Mouse (Mus musculus): ENCODE data around the gene Olfr368. TPM values are rescaled to one million over a fixed set of nuclear protein-coding genes. Genes with fewer than 3 reads are reported as not detected.
A peak's percentile ranks its signal among the peaks of the same experiment; 100 is the strongest.

Gene Olfr368
- not detected in 2 replicates for polyA plus RNA-seq (2011; ENCODE audit: insufficient read depth, insufficient read length, low replicate concordance, missing spikeins)

DNA sequence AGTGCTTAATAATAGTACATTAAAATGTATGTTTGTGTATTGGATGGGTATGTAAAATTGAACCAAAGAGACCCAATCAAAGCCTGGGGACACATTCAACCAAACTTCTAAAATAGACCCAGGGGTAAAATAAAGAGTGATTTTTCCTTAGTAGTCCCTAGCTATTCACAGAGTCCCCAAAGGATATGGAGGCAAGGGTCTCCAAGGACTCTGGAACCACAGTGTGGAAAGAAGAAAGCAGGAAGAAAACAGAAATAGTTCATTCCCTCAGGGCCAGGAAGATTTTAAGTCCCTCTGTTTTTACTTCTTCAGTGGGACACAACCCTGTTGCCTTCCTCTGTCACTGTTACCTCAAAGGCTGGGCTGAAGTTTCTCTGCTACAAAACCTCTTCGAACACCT is at the start of gene Olfr368:
Olfr368 (plus strand) TSS at position 301 of the 400 bp plus-strand sequence.
- WGBS = 64% methylated on average over 1 of the region's 1 CpGs
- Histone ChIP-seq H3K4me3 (replicated peaks; ENCODE audit: control insufficient read depth, low read depth, low read length) (no peak within 1 kb of the TSS), H3K4me1 (ENCODE audit: control insufficient read depth, insufficient read depth, low read length) (no peaks in the 10 kb centered on the region), H3K27ac (ENCODE audit: control insufficient read depth, insufficient read depth, low read depth, low read length, poor library complexity) (no peak within 1 kb of the TSS)
- TF ChIP-seq CTCF (IDR thresholded peaks at IDR 0.05; ENCODE audit: control insufficient read depth, insufficient read depth, low read length) (no peak), POLR2A (IDR thresholded peaks at IDR 0.05; ENCODE audit: borderline replicate concordance, control insufficient read depth, low read depth, low read length) (no peak)

- H3K4me3 ChIP-seq (replicated peaks; ENCODE audit: control insufficient read depth, low read depth, low read length) = no peak overlapping the region
- H3K4me1 ChIP-seq (ENCODE audit: control insufficient read depth, insufficient read depth, low read length) = no peaks in the 10 kb centered on the region
- no peak overlapping the region for H3K27ac ChIP-seq (ENCODE audit: control insufficient read depth, insufficient read depth, low read depth, low read length, poor library complexity)
- TF ChIP-seq CTCF (IDR thresholded peaks at IDR 0.05; ENCODE audit: control insufficient read depth, insufficient read depth, low read length) (no peak), POLR2A (IDR thresholded peaks at IDR 0.05; ENCODE audit: borderline replicate concordance, control insufficient read depth, low read depth, low read length) (no peak)
- whole genome bisulfite sequencing = 66% methylated on average over 2 of the region's 2 CpGs
Observed at GRCm38 (mm10) chr2:37333321-37333720, 7.0 kb downstream of the Olfr368 start.

DNA sequence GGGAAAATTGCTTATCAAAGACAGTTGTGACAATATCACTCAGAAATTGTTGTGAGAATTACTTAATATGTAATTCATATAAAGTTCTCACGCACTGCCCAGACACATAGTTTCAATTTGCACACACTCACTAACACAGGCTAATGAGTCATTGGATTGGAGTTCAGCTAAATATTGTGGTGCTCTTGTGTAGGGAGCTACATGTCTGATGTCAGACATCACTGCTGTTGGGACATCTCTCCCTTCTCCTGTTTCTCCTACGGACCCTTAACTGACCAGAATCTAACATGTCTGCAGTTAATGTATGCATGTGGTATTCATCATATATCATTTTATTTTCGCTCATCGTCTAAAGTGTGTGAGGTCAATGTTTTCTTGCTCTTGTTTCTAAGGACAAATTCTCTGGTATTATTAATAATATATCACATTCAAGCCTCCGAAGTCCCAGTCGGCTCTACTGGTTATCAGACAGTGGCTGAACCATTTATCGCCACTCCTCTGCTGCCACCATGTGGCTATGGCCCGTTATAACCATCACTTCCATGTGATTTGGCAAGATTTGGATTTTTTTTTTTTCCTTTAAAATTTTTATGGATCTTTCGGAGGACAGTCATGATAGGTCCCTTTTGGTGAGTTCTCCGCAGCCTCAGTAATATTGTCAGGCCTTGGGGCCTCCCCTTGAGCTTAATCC is 12.3 kb downstream of the Olfr368 start:
- no peak overlapping the region for H3K4me3 ChIP-seq (replicated peaks; ENCODE audit: control insufficient read depth, low read depth, low read length)

DNA sequence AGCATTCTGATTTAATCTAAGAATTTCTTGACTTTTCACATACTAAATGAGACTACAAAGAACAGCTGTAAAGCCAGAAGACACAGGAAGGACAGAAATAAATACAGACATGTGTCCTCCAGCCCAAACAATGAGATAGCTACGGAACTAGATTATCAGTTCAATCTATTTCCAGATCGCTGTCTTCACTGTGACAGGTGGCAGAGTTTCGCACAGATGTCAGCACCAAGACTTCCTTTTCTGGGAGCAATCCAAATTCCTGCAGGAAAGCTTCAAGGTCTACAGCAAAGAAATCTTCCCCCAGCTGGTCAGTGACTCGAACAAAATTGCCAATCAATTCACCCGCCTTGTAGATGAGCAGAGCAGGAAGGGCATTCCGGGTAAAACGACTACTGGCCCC is 25.4 kb downstream of the Olfr368 start:
- WGBS = 79% methylated on average over 7 of the region's 7 CpGs
- TF ChIP-seq CTCF (IDR thresholded peaks at IDR 0.05; ENCODE audit: control insufficient read depth, insufficient read depth, low read length) (no peak), POLR2A (IDR thresholded peaks at IDR 0.05; ENCODE audit: borderline replicate concordance, control insufficient read depth, low read depth, low read length) (no peak)
- H3K4me1 ChIP-seq (ENCODE audit: control insufficient read depth, insufficient read depth, low read length) = no peaks in the 10 kb centered on the region
- H3K4me3 ChIP-seq (replicated peaks; ENCODE audit: control insufficient read depth, low read depth, low read length) = no peak overlapping the region
- no peak overlapping the region for H3K27ac ChIP-seq (ENCODE audit: control insufficient read depth, insufficient read depth, low read depth, low read length, poor library complexity)

More for the DNA sequence above, 12.3 kb downstream of the Olfr368 start:
- TF ChIP-seq CTCF (IDR thresholded peaks at IDR 0.05; ENCODE audit: control insufficient read depth, insufficient read depth, low read length) (peak; percentile 53), POLR2A (IDR thresholded peaks at IDR 0.05; ENCODE audit: borderline replicate concordance, control insufficient read depth, low read depth, low read length) (no peak)
- Histone ChIP-seq H3K27ac (ENCODE audit: control insufficient read depth, insufficient read depth, low read depth, low read length, poor library complexity) (no peak overlapping the region), H3K4me1 (ENCODE audit: control insufficient read depth, insufficient read depth, low read length) (no peaks in the 10 kb centered on the region)
- WGBS = 49% methylated on average over 10 of the region's 10 CpGs

DNA sequence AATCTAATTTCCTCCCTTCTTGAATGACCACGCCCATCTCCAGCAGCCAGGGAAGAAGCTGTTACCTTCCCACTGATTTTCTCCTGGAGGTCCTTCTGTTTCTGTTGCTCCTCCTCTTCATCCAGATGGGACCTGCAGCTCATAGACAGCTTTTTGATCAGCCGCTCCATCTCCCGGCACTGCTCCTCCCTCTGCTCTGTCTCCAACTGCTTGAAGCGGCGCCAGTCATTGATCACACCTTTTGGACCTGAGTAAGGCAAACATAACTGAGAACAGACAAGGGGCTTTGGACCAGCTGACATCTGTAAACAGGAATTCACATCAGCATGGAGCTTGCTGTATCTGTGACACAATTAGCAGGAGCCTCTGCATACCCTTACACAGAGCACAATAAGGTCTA is 29.3 kb downstream of the Olfr368 start:
- Histone ChIP-seq H3K4me1 (ENCODE audit: control insufficient read depth, insufficient read depth, low read length) (no peaks in the 10 kb centered on the region; the same call in 1 of the 2 replicates), H3K27ac (ENCODE audit: control insufficient read depth, insufficient read depth, low read depth, low read length, poor library complexity) (no peak overlapping the region), H3K4me3 (replicated peaks; ENCODE audit: control insufficient read depth, low read depth, low read length) (no peak overlapping the region)
- WGBS = 94% methylated on average over 5 of the region's 5 CpGs
- TF ChIP-seq POLR2A (IDR thresholded peaks at IDR 0.05; ENCODE audit: borderline replicate concordance, control insufficient read depth, low read depth, low read length) (no peak), CTCF (IDR thresholded peaks at IDR 0.05; ENCODE audit: control insufficient read depth, insufficient read depth, low read length) (no peak)

DNA sequence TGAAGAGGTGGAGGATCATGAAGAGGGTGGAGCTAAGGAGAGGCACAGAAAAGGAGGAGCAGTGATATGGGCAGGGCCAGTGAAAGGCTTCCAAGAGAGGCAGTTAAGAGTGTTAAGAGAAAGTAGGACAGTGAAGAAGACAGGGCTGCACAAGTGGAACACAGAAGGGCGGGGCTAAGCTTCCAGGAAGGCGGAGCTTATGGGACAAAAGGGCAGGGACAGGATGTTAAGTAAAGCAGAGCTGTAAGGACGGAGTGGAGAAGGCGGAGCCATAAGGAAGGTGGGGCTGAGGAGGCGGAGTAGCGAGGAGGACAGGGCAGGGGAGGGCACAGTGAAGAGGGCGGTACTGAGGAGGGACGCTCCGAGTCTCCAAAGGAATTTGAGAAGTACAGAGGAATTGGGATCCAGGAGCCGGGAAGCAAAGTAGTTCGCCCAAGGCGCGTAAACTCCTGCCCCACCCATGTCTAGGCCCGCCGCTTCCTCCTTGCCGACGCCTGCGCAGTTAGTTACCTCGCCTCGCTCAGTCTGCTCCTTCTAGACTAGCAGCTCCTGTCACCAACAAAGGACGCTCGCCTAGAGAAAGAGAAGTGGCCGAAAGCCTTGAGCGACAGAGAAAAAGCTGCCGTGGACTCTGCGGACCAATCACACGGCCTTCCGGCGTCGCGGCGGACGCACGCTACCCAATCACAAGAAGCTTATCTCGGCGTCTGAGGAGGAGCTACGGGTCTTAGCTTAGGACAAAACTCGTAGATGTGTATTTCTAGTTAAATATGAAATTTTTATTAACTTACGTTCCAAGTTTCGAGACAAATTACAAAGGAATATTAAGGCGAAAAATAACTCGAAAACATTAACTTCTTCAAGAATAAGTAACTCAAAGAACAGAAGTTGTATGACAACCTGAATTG is 32.6 kb downstream of the Olfr368 start, which contains the start of gene Pdcl:
Pdcl (minus strand) TSS at position 700 of the 908 bp plus-strand sequence.
- under 1% methylated on average over 42 of the region's 42 CpGs for WGBS
- TF ChIP-seq CTCF (IDR thresholded peaks at IDR 0.05; ENCODE audit: control insufficient read depth, insufficient read depth, low read length) (no peak), POLR2A (IDR thresholded peaks at IDR 0.05; ENCODE audit: borderline replicate concordance, control insufficient read depth, low read depth, low read length) (peak; percentile 59; the same call in 1 of the 2 replicates)
- H3K4me3 ChIP-seq (replicated peaks; ENCODE audit: control insufficient read depth, low read depth, low read length) = peak within 1 kb of the TSS; percentile 84
- H3K4me1 ChIP-seq (ENCODE audit: control insufficient read depth, insufficient read depth, low read length) = no peaks in the 10 kb centered on the region; the same call in 1 of the 2 replicates
- peak within 1 kb of the TSS; percentile 98 for H3K27ac ChIP-seq (ENCODE audit: control insufficient read depth, insufficient read depth, low read depth, low read length, poor library complexity)

DNA sequence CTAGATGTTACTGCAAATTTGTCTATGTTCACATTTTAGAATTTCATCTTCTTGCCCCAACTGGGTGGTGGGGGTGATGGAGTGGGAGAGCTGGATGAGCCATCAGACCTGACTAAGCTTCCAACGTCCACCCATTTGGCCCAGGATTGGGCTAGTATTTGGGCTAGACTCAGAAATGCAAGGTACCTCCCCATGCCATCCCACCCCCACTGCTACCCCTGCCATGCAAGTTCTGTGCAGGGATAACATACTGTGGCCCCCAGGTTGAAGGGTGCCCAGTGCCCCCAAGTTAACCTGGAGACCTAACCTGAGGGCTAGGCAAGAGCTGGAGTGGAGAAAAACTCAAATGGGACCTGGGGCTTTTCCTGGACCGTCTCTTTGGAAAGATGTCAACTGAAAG is 33.6 kb downstream of the Olfr368 start:
- no peak overlapping the region for H3K4me3 ChIP-seq (replicated peaks; ENCODE audit: control insufficient read depth, low read depth, low read length)
- TF ChIP-seq CTCF (IDR thresholded peaks at IDR 0.05; ENCODE audit: control insufficient read depth, insufficient read depth, low read length) (no peak), POLR2A (IDR thresholded peaks at IDR 0.05; ENCODE audit: borderline replicate concordance, control insufficient read depth, low read depth, low read length) (no peak)
- WGBS = 96% methylated on average over 2 of the region's 2 CpGs
- H3K27ac ChIP-seq (ENCODE audit: control insufficient read depth, insufficient read depth, low read depth, low read length, poor library complexity) = no peak overlapping the region
- H3K4me1 ChIP-seq (ENCODE audit: control insufficient read depth, insufficient read depth, low read length) = no peaks in the 10 kb centered on the region; the same call in 1 of the 2 replicates

- no peak overlapping the region for H3K4me3 ChIP-seq (replicated peaks; ENCODE audit: control insufficient read depth, low read depth, low read length)
- no peaks in the 10 kb centered on the region for H3K4me1 ChIP-seq (ENCODE audit: control insufficient read depth, insufficient read depth, low read length)
- TF ChIP-seq POLR2A (IDR thresholded peaks at IDR 0.05; ENCODE audit: borderline replicate concordance, control insufficient read depth, low read depth, low read length) (no peak), CTCF (IDR thresholded peaks at IDR 0.05; ENCODE audit: control insufficient read depth, insufficient read depth, low read length) (no peak)
- H3K27ac ChIP-seq (ENCODE audit: control insufficient read depth, insufficient read depth, low read depth, low read length, poor library complexity) = no peak overlapping the region
- WGBS = 64% methylated on average over 2 of the region's 2 CpGs
Observed at GRCm38 (mm10) chr2:37370651-37371050, 44.3 kb downstream of the Olfr368 start.
